Mouse (Mus musculus) Muller cell, postnatal 12 days (primary cell): Measurements from ENCODE around the gene D630045J12Rik.
A peak's percentile ranks its signal among the peaks of the same experiment; 100 is the strongest.

Experiments used
- DNase-seq: peaks from one replicate; pipeline ENCODE4 v3.0.0-alpha.2; 2015; ENCODE audit errors: inconsistent ontology term

Gene D630045J12Rik

DNA sequence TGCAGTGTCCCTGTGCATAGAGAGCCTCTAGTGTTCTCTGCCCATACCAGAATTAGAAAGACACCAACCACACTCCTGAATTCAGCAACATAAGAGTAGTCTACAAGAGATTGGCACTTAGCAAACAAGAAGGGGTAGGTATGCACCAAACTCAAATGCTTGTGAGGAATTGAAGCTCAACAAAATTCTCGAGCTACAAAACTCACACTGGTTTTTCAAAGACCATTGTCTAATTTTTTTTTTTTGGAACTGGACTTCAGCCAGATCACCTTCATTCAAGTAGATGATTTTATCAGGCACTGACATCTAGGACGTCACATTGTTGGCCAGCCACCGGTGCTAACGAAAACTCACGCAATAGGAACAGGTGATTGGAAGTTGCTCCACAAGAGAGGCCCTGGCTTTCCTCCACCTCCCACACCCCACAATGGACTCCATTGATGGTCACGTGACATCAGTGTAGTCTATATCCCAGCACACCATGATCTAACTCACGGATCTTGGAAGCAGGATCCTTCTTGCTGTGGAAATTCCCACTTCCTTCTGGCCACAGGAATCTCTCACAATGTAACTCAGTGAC is 151.5 kb downstream of the D630045J12Rik start:
- DNase-seq = no peak

DNA sequence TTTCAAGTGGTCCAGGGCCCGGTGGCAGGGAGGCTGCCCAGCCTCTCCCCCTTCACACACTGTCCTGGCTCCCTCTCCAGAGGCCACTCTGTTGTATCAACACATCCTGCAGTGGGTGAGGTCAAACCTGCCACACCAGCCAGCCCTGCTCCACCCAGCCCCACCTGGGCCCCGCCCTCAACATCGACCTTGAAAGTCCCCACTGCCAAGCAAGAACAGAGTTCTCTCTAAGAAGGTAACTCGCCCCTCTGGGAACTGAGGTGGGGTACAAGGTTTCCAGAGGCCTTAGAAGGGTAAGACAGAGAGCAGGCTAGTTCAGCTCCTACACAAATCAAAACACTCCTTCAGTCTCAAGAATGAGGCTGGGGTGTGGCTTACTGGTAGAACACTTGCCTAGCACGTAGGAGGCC is 156.8 kb downstream of the D630045J12Rik start:
- no peak for DNase-seq

- DNase-seq = peak; percentile 39
These were observed 159.1 kb downstream of the D630045J12Rik start for GRCm38 (mm10) chr6:38094701-38095100.

GRCm38 (mm10) chr6:38092539-38092938 is 161.3 kb downstream of the D630045J12Rik start:
- DNase-seq = no peak

GRCm38 (mm10) chr6:38087242-38088026 is 166.4 kb downstream of the D630045J12Rik start:
- DNase-seq = no peak

- DNase-seq = no peak
These were observed 170.6 kb downstream of the D630045J12Rik start for GRCm38 (mm10) chr6:38083204-38083603.

DNA sequence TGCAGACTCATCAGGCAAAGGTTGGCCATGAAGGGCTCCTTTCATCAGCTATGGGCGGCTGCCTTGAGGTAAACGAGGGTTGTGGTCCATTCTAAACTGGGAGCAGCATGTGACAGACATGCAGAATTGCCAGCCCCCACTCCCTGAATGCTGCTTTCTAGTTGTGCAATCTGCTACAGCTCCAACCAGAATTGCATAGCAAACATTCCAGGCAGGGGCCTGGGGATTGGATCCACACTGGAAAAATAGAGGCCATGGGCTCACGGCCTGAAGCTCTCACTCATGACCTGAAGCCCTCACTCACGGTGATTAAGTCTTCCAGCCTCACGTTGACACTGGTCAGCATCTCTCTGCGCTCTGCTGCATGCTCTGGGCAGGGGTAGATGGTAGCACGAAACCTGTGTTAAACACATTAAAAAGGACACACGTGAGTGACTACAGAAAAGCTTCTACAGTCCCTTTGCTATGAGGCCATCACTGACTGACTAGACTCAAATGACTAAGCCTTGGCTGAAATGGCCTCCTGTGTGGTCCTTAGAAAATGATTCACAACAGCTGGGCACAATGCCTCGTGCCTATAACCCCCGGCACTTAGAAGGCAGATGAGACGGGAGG is 172.0 kb downstream of the D630045J12Rik start:
- peak; percentile 76 for DNase-seq

GRCm38 (mm10) chr6:38080364-38080763 is 173.4 kb downstream of the D630045J12Rik start:
- no peak for DNase-seq

- no peak for DNase-seq
These were observed 180.2 kb downstream of the D630045J12Rik start for GRCm38 (mm10) chr6:38073592-38073991.
